Mouse (Mus musculus): ENCODE data around the gene Prickle4. TPM values are rescaled to one million over a fixed set of nuclear protein-coding genes. Genes with fewer than 3 reads are reported as not detected.
A peak's percentile ranks its signal among the peaks of the same experiment; 100 is the strongest.

Prickle4 gene
- polyA plus RNA-seq, 1 experiment from 2014 or later = 2.1 TPM

DNA sequence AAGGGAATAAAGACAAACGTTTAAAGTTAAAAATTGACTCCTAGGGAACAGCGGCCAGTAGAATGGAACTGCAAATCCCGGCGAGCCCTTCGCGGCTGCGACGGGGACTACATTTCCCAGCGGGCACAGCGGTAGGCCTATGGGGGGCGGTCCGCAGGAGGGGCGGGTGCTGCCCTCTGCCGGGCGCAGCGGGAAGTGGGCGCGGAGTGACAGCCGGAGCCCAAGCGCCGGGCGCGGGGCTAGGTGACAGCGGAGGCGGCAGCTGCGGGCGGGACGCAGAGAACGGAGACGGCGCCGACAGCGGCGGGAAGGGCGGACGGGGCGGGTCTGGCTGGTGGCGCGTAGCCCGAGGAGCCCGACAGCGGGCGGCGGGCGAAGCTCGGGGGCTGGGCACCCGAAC lies 42.3 kb upstream of the Prickle4 start, which contains the start of gene Tfeb:
Tfeb (plus strand) TSS at position 175 of the 400 bp plus-strand sequence.
- under 1% methylated on average over 28 of the region's 47 CpGs for WGBS
- no peaks in the 10 kb centered on the region for H3K9me3 ChIP-seq (ENCODE audit: control insufficient read depth, low read length)
- peak within 1 kb of the TSS; percentile 59 for H3K4me3 ChIP-seq (ENCODE audit: low read depth, low read length)
- peak; percentile 84 for ATAC-seq (ENCODE audit: low read depth)
- DNase-seq (ENCODE audit: low spot score) = peak; percentile 95
- H3K27me3 ChIP-seq (replicated peaks; ENCODE audit: control insufficient read depth, insufficient read depth, low read length) = peaks cover 11% of the 10 kb centered on the region; the same call in 1 of the 2 replicates
- no peaks in the 10 kb centered on the region for H3K36me3 ChIP-seq (ENCODE audit: control insufficient read depth, insufficient read depth, low read length)
- H3K4me1 ChIP-seq (ENCODE audit: control insufficient read depth, insufficient read depth, low read length) = 0 out of 2 replicates have a peak, but pooled peaks cover 13% of the 10 kb centered on the region
- peak within 1 kb of the TSS; percentile 74 for H3K9ac ChIP-seq (ENCODE audit: low read depth, low read length)
- peak within 1 kb of the TSS; percentile 66 for H3K27ac ChIP-seq (replicated peaks; ENCODE audit: low read depth, low read length)
- H3K4me2 ChIP-seq (ENCODE audit: low read depth, low read length) = peak within 1 kb of the TSS; percentile 95

DNA sequence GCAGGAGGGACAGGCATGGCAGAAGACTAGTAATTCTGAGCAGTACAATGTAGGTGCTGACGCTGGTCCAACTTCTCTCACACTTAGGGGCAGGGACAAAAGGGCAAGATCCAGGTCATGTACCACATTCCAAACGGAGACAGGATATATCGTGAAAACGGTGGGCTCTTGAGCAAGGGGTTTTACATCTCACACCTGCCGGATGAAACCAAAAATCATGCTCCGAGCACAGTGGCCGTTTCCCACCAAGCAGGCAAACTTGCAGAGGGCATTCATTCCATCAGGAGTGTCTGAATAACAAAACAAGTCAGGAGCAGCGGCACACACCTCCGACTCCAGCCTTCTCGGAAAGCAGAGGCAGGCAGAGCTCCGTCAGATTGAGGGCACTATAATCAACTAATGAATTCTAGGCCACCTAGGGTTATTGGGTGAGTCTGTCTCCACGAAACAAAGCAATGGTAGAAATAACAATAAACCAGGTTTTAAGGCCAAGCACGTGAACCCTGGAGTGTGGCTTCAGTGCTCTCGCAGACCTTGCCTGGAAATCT lies 41.1 kb upstream of the Prickle4 start:
- Histone ChIP-seq H3K4me2 (ENCODE audit: low read depth, low read length) (no peak overlapping the region), H3K36me3 (ENCODE audit: control insufficient read depth, insufficient read depth, low read length) (no peaks in the 10 kb centered on the region), H3K4me1 (ENCODE audit: control insufficient read depth, insufficient read depth, low read length) (0 out of 2 replicates have a peak, but pooled peaks cover 13% of the 10 kb centered on the region), H3K27ac (replicated peaks; ENCODE audit: low read depth, low read length) (no peak overlapping the region), H3K9me3 (ENCODE audit: control insufficient read depth, low read length) (no peaks in the 10 kb centered on the region), H3K27me3 (replicated peaks; ENCODE audit: control insufficient read depth, insufficient read depth, low read length) (peaks cover 11% of the 10 kb centered on the region; the same call in 1 of the 2 replicates), H3K4me3 (ENCODE audit: low read depth, low read length) (no peak overlapping the region), H3K9ac (ENCODE audit: low read depth, low read length) (no peak overlapping the region)
- WGBS = 68% methylated on average over 14 of the region's 14 CpGs
- no peak for ATAC-seq (ENCODE audit: low read depth)
- DNase-seq (ENCODE audit: low spot score) = no peak

GRCm38 (mm10) chr17:47730633-47731575 lies 36.4 kb upstream of the Prickle4 start:
- no peak overlapping the region for H3K27ac ChIP-seq (replicated peaks; ENCODE audit: low read depth, low read length)
- H3K4me1 ChIP-seq (ENCODE audit: control insufficient read depth, insufficient read depth, low read length) = no peaks in the 10 kb centered on the region
- DNase-seq (ENCODE audit: low spot score) = no peak
- H3K4me2 ChIP-seq (ENCODE audit: low read depth, low read length) = no peak overlapping the region
- ATAC-seq (ENCODE audit: low read depth) = no peak
- no peaks in the 10 kb centered on the region for H3K9me3 ChIP-seq (ENCODE audit: control insufficient read depth, low read length)
- no peak overlapping the region for H3K9ac ChIP-seq (ENCODE audit: low read depth, low read length)
- H3K4me3 ChIP-seq (ENCODE audit: low read depth, low read length) = no peak overlapping the region
- H3K27me3 ChIP-seq (replicated peaks; ENCODE audit: control insufficient read depth, insufficient read depth, low read length) = no peaks in the 10 kb centered on the region
- H3K36me3 ChIP-seq (ENCODE audit: control insufficient read depth, insufficient read depth, low read length) = no peaks in the 10 kb centered on the region
- 56% methylated on average over 24 of the region's 24 CpGs for WGBS

GRCm38 (mm10) chr17:47726566-47726965 lies 32.0 kb upstream of the Prickle4 start, which contains the start of gene Pgc:
TSS of gene Pgc (plus strand) at chr17:47726842.
- Histone ChIP-seq H3K4me3 (ENCODE audit: low read depth, low read length) (no peak within 1 kb of the TSS), H3K9me3 (ENCODE audit: control insufficient read depth, low read length) (no peaks in the 10 kb centered on the region), H3K9ac (ENCODE audit: low read depth, low read length) (no peak within 1 kb of the TSS), H3K27ac (replicated peaks; ENCODE audit: low read depth, low read length) (no peak within 1 kb of the TSS), H3K4me1 (ENCODE audit: control insufficient read depth, insufficient read depth, low read length) (no peaks in the 10 kb centered on the region), H3K27me3 (replicated peaks; ENCODE audit: control insufficient read depth, insufficient read depth, low read length) (no peaks in the 10 kb centered on the region), H3K36me3 (ENCODE audit: control insufficient read depth, insufficient read depth, low read length) (no peaks in the 10 kb centered on the region), H3K4me2 (ENCODE audit: low read depth, low read length) (no peak within 1 kb of the TSS)
- WGBS = 75% methylated on average over 11 of the region's 11 CpGs
- no peak for DNase-seq (ENCODE audit: low spot score)
- ATAC-seq (ENCODE audit: low read depth) = no peak

GRCm38 (mm10) chr17:47721183-47721582 lies 26.6 kb upstream of the Prickle4 start:
- no peak overlapping the region for H3K27ac ChIP-seq (replicated peaks; ENCODE audit: low read depth, low read length)
- no peaks in the 10 kb centered on the region for H3K9me3 ChIP-seq (ENCODE audit: control insufficient read depth, low read length)
- 82% methylated on average over 4 of the region's 4 CpGs for WGBS
- no peak overlapping the region for H3K4me2 ChIP-seq (ENCODE audit: low read depth, low read length)
- no peaks in the 10 kb centered on the region for H3K4me1 ChIP-seq (ENCODE audit: control insufficient read depth, insufficient read depth, low read length)
- H3K36me3 ChIP-seq (ENCODE audit: control insufficient read depth, insufficient read depth, low read length) = no peaks in the 10 kb centered on the region
- ATAC-seq (ENCODE audit: low read depth) (no peak), DNase-seq (ENCODE audit: low spot score) (no peak)
- H3K9ac ChIP-seq (ENCODE audit: low read depth, low read length) = no peak overlapping the region
- no peaks in the 10 kb centered on the region for H3K27me3 ChIP-seq (replicated peaks; ENCODE audit: control insufficient read depth, insufficient read depth, low read length)
- H3K4me3 ChIP-seq (ENCODE audit: low read depth, low read length) = no peak overlapping the region

- Histone ChIP-seq H3K36me3 (ENCODE audit: control insufficient read depth, insufficient read depth, low read length) (no peaks in the 10 kb centered on the region), H3K27ac (replicated peaks; ENCODE audit: low read depth, low read length) (no peak overlapping the region), H3K9me3 (ENCODE audit: control insufficient read depth, low read length) (no peaks in the 10 kb centered on the region), H3K9ac (ENCODE audit: low read depth, low read length) (no peak overlapping the region), H3K4me3 (ENCODE audit: low read depth, low read length) (no peak overlapping the region), H3K4me2 (ENCODE audit: low read depth, low read length) (no peak overlapping the region), H3K27me3 (replicated peaks; ENCODE audit: control insufficient read depth, insufficient read depth, low read length) (no peaks in the 10 kb centered on the region), H3K4me1 (ENCODE audit: control insufficient read depth, insufficient read depth, low read length) (no peaks in the 10 kb centered on the region)
- ATAC-seq (ENCODE audit: low read depth) = no peak
- 44% methylated on average over 3 of the region's 3 CpGs for WGBS
- no peak for DNase-seq (ENCODE audit: low spot score)
These were observed 20.5 kb upstream of the Prickle4 start for GRCm38 (mm10) chr17:47715037-47715436.

DNA sequence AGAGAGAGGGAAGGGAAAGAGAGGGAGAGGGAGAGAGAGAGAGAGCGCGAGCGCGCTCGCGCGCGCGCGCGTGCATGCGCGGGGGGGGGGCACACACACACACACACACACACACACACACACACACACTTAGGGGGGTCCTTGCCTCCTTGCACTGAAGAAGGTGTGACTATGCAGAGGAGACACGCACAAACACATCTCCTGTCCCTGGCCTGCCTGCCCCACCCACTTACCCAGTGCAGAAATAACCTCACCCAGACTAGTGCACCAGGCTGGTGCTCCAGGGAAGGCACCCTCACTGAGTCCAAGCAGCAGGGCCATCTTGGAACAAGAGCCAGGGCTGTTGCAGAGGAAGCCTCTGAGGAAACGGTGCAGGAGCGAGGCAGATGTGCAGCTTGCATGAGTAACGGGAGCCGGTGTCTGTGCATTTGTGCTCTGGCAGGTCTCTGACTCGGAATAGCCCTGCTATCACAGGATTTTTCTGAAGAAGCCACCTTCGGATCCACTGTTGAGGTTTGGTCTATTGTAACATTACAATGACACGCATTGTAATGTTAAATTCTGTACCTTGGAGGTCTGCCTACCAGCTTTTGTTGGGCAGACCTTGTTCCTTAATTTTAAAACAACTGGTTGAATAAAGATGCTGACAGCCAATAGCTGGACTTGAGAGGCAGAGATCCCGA lies 18.5 kb upstream of the Prickle4 start:
- Histone ChIP-seq H3K27me3 (replicated peaks; ENCODE audit: control insufficient read depth, insufficient read depth, low read length) (no peaks in the 10 kb centered on the region), H3K4me3 (ENCODE audit: low read depth, low read length) (no peak overlapping the region), H3K9ac (ENCODE audit: low read depth, low read length) (no peak overlapping the region), H3K4me2 (ENCODE audit: low read depth, low read length) (no peak overlapping the region), H3K27ac (replicated peaks; ENCODE audit: low read depth, low read length) (no peak overlapping the region), H3K36me3 (ENCODE audit: control insufficient read depth, insufficient read depth, low read length) (no peaks in the 10 kb centered on the region), H3K9me3 (ENCODE audit: control insufficient read depth, low read length) (no peaks in the 10 kb centered on the region), H3K4me1 (ENCODE audit: control insufficient read depth, insufficient read depth, low read length) (no peaks in the 10 kb centered on the region)
- DNase-seq (ENCODE audit: low spot score) = no peak
- 51% methylated on average over 20 of the region's 22 CpGs for WGBS
- no peak for ATAC-seq (ENCODE audit: low read depth)

DNA sequence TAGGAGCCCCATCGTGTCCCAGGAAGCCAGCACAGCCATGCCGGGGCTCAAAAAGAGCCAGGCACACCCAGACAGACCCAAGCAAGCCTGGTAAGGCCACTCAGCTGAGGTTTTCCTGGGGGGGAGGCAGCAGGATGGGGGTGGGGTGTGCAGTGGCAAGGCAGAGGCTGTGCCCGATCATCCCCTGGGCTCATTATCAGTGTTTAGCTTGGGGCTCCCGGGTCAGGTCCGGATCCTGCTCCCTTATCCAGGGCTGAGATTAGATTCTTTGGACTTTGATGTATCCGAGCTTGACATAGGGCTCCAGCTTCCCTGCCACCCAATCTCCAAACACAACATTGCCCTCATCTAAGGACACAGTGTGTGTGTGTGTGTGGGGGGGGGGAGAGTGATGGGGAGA lies 17.3 kb upstream of the Prickle4 start:
- no peak overlapping the region for H3K27ac ChIP-seq (replicated peaks; ENCODE audit: low read depth, low read length)
- 78% methylated on average over 6 of the region's 6 CpGs for WGBS

More for the DNA sequence above, 17.3 kb upstream of the Prickle4 start:
- Histone ChIP-seq H3K27me3 (replicated peaks; ENCODE audit: control insufficient read depth, insufficient read depth, low read length) (no peaks in the 10 kb centered on the region), H3K4me3 (ENCODE audit: low read depth, low read length) (no peak overlapping the region), H3K4me1 (ENCODE audit: control insufficient read depth, insufficient read depth, low read length) (no peaks in the 10 kb centered on the region), H3K36me3 (ENCODE audit: control insufficient read depth, insufficient read depth, low read length) (no peaks in the 10 kb centered on the region), H3K9ac (ENCODE audit: low read depth, low read length) (no peak overlapping the region), H3K4me2 (ENCODE audit: low read depth, low read length) (no peak overlapping the region), H3K9me3 (ENCODE audit: control insufficient read depth, low read length) (no peaks in the 10 kb centered on the region)
- DNase-seq (ENCODE audit: low spot score) (no peak), ATAC-seq (ENCODE audit: low read depth) (no peak)
